Mouse (Mus musculus) c-Kit-positive CD71-negative TER-119-negative erythroid progenitor cells, embryonic 14.5 days (primary cell): Measurements from ENCODE around the gene Gab2.

Experiments used
- DNase-seq: peaks from one replicate; pipeline ENCODE4 v3.0.0-alpha.2; 2013; ENCODE audit warnings: low read depth

The Gab2 gene

GRCm38 (mm10) chr7:97251638-97252037, 170.3 kb downstream of the Gab2 start:
- no peak for DNase-seq

GRCm38 (mm10) chr7:97262541-97262940, 181.2 kb downstream of the Gab2 start:
- no peak for DNase-seq

DNA sequence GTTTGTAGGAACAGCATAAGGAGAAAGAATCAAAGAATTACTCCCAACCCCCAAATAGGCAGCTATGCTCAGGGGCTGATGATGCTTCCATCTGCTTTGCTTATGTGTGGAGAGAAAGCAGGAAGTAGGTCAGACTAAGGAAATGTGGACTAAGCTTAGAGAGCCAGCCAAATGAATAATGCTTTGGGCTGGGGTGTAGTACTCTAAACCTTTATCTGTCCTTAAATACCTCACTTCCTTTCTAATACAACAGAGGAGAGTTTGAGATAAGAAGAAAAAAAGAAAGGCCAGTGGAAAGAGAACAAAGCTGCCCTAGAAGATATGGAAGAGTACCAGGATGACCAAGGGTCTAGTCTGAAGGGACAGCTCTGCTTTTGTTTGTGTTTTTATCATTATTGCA, 189.0 kb downstream of the Gab2 start:
- DNase-seq, result no peak

- no peak for DNase-seq
Observed at GRCm38 (mm10) chr7:97271068-97271467, 189.7 kb downstream of the Gab2 start.

DNA sequence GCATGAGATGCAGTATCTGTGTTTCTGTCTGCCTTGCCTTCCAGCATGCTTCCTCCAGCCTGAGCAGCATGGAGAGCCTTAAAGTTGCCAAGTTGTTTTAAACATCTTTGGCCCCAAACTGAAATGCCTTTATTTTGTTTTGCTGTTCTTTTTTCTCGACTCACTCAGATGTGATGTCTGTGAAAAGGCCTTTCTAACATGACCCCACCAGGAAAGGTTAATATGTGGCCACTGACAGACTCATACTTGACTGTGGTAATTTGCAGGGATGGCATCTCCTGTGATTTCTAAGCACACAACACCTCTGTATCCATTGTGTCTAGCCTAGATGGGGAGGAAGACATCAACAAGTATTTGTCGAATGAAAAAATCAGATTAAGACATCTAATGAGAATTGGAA, 215.6 kb downstream of the Gab2 start:
- DNase-seq, result no peak

- peak; percentile 69 for DNase-seq
Observed at GRCm38 (mm10) chr7:97297466-97297865, 216.1 kb downstream of the Gab2 start.

DNA sequence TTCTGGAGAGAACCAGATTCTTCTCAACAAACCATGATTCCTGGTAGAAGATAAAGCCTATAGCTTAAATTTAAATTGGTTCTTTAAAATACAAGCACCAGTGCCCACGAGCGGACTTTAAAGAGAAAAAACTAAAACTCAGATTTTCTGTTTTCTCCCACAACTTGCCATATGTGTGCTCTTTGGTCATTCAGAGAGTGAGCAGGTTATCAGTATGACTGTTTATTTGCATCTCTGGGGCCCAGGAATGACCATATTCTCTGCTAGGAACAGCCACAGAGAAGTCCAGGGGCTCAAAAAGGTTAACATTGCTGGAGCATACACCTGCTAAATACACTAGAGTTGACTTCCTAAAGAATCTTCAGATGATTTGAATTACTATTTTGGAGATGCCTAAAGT, 216.9 kb downstream of the Gab2 start:
- DNase-seq, result no peak

DNA sequence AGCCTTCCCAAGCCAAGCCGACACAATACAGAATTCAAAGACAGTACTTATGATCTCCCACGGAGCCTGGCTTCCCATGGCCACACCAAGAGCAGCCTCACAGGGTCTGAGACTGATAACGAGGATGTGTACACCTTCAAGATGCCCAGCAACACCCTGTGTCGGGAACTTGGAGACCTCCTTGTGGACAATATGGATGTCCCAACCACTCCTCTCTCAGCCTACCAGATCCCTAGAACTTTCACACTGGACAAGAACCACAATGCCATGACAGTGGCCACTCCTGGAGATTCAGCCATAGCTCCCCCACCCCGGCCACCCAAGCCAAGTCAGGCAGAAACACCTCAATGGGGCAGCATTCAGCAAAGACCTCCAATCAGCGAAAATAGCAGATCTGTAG, 217.6 kb downstream of the Gab2 start:
- DNase-seq, result no peak

- DNase-seq, result no peak
Observed at GRCm38 (mm10) chr7:97300914-97301313, 219.5 kb downstream of the Gab2 start.

DNA sequence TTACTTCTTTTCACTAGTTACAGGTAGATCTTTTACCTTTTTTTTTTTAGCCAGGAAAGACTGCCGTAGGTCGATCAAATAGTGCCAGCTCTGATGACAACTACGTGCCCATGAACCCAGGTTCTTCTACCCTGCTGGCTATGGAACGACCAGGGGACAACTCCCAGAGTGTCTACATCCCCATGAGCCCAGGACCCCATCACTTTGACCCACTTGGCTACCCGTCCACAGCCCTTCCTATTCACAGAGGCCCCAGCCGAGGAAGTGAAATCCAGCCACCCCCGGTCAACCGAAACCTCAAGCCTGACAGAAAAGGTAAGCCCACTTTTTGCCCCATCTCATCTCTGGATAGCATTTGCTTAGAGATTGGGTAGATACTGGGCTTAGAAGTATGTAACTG, 219.9 kb downstream of the Gab2 start:
- no peak for DNase-seq

DNA sequence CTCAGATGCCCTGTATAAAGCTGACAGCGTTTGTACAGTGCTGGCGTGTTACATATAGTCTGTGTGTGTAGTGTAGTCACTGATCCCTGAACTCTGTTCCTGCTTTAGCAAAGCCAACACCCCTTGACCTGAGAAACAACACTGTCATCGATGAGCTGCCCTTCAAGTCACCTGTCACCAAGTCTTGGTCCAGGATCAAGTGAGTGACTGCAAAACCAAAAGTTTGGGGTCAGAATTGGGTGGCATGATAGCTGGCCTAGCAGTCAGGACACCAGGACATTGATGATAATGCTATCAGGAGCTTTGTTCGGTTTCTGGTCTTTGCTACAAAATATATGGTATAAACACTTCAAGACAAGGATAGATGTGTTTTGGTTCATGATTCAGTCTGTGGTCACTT, 220.9 kb downstream of the Gab2 start:
- no peak for DNase-seq

GRCm38 (mm10) chr7:97302876-97303275, 221.5 kb downstream of the Gab2 start:
- DNase-seq, result no peak

GRCm38 (mm10) chr7:97303614-97304013, 222.2 kb downstream of the Gab2 start:
- DNase-seq, result no peak

DNA sequence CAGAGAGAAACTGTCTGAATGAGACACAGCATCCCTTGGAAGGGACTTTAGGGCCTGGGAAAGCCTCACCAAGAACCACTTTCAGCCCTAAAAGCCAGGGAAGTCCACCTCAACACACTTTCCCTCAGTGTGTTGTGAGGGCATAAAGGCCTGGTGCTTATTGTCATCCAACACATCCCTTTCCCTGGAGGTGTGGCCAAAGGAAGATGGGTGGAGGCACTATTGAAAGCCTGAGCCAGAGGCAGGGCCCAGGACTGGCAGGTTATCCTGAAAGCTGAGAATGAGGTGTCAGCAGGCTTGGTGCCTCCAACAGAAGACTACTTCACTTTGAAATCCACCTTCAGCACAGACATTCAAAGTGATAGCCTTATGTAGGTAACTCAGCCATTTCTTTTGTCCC, 223.1 kb downstream of the Gab2 start:
- no peak for DNase-seq

DNA sequence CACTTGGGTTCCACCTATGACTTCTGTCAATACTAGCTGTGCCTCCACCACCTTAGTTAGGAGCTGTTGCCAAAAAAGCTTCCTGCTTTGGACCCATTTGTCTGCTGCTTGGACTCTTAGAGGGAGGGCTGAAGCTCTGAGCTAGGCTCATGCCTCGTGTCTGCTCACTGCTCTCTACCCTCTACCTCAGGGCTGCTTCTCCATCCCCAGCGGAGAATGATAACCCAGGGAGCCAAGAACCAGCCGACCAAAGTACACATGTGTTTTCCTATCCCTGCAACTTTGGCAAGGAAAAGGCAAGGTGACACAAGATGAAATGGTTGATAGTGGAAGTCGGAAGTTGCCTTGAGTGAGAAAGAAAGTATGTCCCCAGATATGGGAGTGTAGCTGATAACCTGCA, 223.8 kb downstream of the Gab2 start:
- no peak for DNase-seq

- DNase-seq, result no peak
Observed at GRCm38 (mm10) chr7:97306813-97307212, 225.4 kb downstream of the Gab2 start.

- no peak for DNase-seq
Observed at GRCm38 (mm10) chr7:97307546-97307945, 226.2 kb downstream of the Gab2 start.

DNA sequence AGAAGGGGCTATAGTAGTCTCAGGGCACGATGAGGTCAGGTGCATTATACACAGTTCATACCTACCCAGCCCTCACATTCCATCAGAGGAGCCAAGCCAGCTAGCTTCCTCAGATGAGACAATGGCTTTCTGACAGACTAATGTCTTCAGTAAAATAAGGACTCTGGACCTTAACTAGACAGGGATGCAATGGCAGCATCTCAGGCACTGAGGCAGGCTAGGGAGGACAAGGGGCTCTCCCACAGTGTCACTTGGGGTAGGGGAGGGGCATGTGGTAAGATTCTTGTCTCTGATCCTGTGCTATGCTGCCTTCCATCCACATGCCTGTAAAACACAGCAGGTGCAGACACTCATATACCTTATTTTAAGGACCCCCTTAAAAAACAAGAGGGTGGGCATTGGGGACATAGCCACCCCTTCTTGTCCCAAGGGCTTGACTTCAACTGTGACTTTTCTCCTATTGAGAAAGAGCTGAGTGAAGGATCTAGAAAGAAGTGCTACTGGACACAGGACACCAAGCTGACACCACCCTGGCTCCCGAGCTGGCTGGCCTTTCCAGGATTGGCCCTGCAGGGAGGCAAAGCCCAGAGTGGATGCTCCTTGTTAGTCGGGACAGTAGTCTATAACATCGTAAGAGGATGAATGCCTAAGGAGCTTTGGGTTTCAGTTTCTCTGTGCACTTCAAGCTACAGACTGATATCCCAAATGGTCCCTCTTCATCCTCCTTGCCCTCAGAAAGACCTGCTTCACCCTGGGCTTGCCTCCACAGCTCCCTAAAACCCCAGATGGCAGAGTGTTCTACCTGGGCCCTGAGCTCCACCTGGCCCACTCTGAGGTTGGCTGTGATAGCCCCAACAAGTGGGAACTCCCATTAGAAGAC, 228.3 kb downstream of the Gab2 start:
- DNase-seq, result no peak

- DNase-seq, result no peak
Observed at GRCm38 (mm10) chr7:97310341-97310635, 228.9 kb downstream of the Gab2 start.

DNA sequence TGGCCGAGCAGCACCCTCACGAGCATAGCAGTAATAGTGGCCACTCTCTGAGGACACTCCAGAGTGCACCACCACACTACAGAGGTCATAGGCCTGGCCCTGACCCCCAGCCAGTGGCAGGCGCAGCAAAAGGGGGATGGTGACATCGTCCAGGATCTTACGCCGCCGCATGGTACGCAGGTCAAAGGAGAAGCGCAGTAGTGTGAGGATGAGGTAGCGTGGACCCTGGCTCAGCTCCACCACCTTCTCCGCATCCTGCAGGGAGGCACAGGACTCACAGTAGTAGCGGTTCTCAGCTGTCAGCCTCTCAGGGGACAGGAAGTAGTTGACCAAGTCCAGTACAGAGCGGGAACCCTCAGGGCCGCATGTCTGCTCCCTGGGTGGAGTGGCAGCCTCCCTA, 230.2 kb downstream of the Gab2 start:
- DNase-seq, result no peak

- DNase-seq, result no peak
Observed at GRCm38 (mm10) chr7:97312196-97312595, 230.8 kb downstream of the Gab2 start.

- no peak for DNase-seq
Observed at GRCm38 (mm10) chr7:97312856-97313255, 231.5 kb downstream of the Gab2 start.

DNA sequence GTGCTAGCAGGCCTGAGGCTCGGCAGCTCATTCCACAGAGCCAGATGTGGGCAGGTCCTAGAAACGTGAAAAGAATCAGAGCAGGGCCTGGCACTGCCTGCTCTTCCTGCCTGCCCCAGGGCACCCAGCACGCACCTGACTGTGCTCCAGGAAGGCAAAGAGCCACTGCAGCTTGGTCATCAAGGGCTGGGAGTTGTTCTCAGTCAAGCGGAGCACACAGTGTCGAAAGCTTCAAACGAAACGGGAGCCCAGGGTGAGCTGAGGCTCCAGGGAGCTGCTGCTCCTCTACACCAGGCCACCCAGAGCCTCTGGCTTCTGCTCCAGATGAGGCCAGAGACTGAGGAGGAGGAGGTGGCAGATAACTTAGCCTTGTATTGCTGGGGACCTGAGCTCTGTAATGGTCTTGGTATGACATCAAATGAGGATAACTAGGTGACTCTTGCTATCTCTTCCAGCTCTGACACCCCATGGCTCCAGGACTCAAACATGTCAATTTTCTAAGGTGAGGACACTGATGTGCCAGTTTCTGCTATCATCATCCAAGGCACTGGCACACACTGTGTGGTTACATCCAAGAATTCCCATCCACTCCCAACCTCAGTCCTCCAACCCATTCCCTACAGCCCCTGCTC, 232.1 kb downstream of the Gab2 start:
- no peak for DNase-seq

GRCm38 (mm10) chr7:97314646-97315045, 233.3 kb downstream of the Gab2 start:
- DNase-seq, result no peak
